Mouse (Mus musculus): Measurements from ENCODE around the gene Tmem128.

The Tmem128 gene

GRCm38 (mm10) chr5:38277936-38278600 lies 18.1 kb downstream of the Tmem128 start:
- DNase-seq (ENCODE audit: low spot score) = no peak

- DNase-seq (ENCODE audit: low spot score) = no peak
These were observed 20.1 kb downstream of the Tmem128 start for GRCm38 (mm10) chr5:38280075-38280474.

GRCm38 (mm10) chr5:38285724-38286123 lies 25.7 kb downstream of the Tmem128 start:
- no peak for DNase-seq (ENCODE audit: low spot score)

DNA sequence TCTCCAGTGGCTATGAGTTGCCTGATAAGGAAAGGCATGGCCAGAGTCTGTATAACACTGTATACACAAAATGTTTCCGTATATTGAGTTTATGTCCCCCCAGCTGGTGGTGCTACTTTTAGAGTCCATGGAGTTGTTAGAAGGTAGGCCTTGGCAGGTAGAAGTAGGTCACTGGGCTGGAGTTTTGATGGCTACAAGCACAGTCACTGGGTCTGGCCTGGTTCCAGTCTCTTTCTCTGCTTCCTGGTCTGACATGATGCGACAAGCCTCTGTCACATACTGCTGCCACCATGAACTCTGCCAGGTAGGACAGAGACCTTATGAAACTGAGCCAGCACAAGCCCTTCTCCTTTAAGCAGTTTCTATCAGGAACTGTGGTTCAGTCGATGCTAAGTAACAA lies 28.5 kb downstream of the Tmem128 start:
- DNase-seq (ENCODE audit: low spot score) = no peak

GRCm38 (mm10) chr5:38301761-38302411 lies 41.9 kb downstream of the Tmem128 start:
- no peak for DNase-seq (ENCODE audit: low spot score)

GRCm38 (mm10) chr5:38302651-38303050 lies 42.7 kb downstream of the Tmem128 start:
- no peak for DNase-seq (ENCODE audit: low spot score)

GRCm38 (mm10) chr5:38305241-38305640 lies 45.3 kb downstream of the Tmem128 start:
- DNase-seq (ENCODE audit: low spot score) = no peak

DNA sequence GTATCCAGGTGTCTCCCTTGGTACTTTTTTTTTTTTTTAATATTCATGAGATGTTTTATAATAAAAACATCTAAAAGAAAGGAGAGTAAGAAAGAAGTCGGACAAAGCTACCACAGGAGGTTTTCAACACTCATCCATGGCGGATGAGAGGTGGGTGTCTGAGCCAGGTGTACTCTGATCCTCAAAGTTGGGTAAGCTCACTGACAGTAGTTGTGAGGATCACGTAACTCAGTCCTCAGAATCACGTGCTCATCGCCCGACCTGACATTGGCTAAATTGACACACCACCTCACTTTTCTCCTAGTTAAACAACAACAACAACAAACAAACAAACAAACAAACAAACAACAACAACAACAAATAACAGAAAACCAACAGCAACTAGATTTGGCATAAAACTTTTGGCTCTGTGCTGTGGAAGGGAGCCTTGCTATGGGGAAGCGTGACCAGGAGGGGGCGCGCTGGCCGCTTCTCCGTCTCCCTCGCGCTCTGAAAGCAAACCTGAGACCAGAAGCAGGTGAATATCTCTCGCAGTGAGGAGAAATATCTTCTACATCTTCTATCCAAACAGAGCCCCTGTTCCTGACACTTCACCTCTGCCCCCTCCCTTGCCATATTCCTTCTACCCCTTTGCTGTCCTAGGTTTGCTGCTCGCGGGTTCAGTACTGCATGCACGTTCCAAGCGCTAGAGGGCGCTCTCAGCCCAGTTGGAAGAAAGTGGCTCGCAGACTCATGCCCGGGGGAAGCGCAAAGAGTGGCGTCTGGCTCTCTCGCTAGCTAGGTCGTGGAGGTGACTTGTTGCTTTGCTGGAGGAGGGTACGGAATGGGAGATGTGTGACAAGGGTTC lies 47.5 kb downstream of the Tmem128 start:
- DNase-seq (ENCODE audit: low spot score) = peak; percentile 80

DNA sequence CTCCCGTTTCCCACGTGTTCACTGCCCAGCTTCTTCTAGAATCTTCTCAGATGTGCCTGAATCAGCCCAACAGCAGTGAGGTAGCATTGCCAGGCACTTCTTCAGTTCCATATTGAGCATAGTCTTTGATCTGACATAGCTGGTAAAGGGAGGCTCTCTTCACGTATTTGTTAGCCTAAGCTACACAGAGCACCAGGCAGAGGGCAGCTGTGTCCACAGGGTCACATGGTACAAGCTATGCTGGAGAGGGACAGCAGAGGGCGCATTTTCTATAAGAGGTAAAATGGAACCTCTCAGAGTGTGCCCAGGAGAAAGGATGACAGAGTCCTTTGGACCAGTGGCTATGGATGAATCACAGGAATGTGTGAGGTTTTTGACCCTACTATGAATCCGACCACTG lies 48.9 kb downstream of the Tmem128 start:
- peak; percentile 39 for DNase-seq (ENCODE audit: low spot score)

DNA sequence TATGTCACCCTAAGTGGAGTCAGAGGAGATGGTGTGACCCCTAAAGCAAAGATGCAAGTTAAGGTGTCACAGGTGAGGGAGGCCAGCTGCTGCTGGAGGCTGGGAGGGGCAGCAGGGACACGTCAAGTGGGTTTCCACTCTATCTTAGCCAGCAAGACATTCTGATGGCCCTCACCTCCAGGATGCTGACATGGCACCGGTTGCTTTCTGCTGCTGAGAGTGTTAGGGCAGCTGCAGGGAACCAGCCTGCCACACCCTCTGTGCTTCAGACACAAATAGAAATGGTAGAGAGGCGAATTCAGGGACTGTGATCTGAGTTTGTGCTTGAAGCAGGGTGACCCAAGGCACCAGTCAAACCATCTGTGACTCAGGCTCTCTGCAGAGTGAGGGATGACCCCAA lies 49.8 kb downstream of the Tmem128 start:
- DNase-seq (ENCODE audit: low spot score) = no peak

Data from c-Kit-positive CD71-positive TER-119-positive erythroid progenitor cells, embryonic 14.5 days (primary cell).